Mouse (Mus musculus) myocyte (in vitro differentiated cells): ENCODE results near the gene Hoxb4. TPM values are rescaled to one million over a fixed set of nuclear protein-coding genes. Genes with fewer than 3 reads are reported as not detected.
A peak's percentile ranks its signal among the peaks of the same experiment; 100 is the strongest.

Experiments used
- H3K27me3 ChIP-seq: one replicate; pipeline ENCODE4 v1.6.1; 2011; ENCODE audit not compliant: control insufficient read depth, insufficient read depth, insufficient read length
- H3K36me3 ChIP-seq: one replicate; pipeline ENCODE4 v1.6.1; 2011; ENCODE audit not compliant: control insufficient read depth, insufficient read depth
- H3K4me2 ChIP-seq: one replicate; pipeline ENCODE4 v1.6.1; 2011; ENCODE audit warnings: low read depth, control low read depth
- H3K4me3 ChIP-seq: one replicate; pipeline ENCODE4 v1.5.1; 2011; ENCODE audit warnings: mild to moderate bottlenecking, control low read depth, moderate library complexity
- H3K79me2 ChIP-seq: one replicate; pipeline ENCODE4 v1.6.1; 2011; ENCODE audit not compliant: control insufficient read depth, insufficient read depth
- H3ac ChIP-seq: one replicate; pipeline ENCODE4 v1.6.1; 2011; ENCODE audit not compliant: control insufficient read depth, insufficient read length
- CEBPB ChIP-seq: IDR thresholded peaks from 2 replicates; pipeline ENCODE4 v1.6.1; 2011; ENCODE audit warnings: mild to moderate bottlenecking, moderate library complexity; ENCODE audit not compliant: poor library complexity, insufficient read depth, severe bottlenecking
- E2F4 ChIP-seq: IDR thresholded peaks from one replicate; pipeline ENCODE4 v1.6.1; 2011; ENCODE audit warnings: mild to moderate bottlenecking, control low read depth, moderate library complexity; ENCODE audit not compliant: insufficient read depth
- MAX ChIP-seq: IDR thresholded peaks from one replicate; pipeline ENCODE4 v1.6.1; 2011; ENCODE audit warnings: low read depth, mild to moderate bottlenecking, control low read depth
- MYOD1 ChIP-seq, 3 experiments: IDR thresholded peaks; one replicate each; pipeline ENCODE4 v1.6.1; 2011; ENCODE audit warnings: control low read depth in 2 of 3, low read depth in 2 of 3, mild to moderate bottlenecking in 2 of 3, moderate library complexity in 1 of 3; ENCODE audit not compliant: insufficient read length in 2 of 3, control insufficient read depth in 1 of 3
- MYOG ChIP-seq, 3 experiments: IDR thresholded peaks; one replicate each; pipeline ENCODE4 v1.6.1; 2011; ENCODE audit warnings: control low read depth in 2 of 3, low read depth in 2 of 3, mild to moderate bottlenecking in 2 of 3; ENCODE audit not compliant: insufficient read length in 2 of 3, control insufficient read depth in 1 of 3, insufficient read depth in 1 of 3
- POLR2A ChIP-seq: IDR thresholded peaks from one replicate; pipeline ENCODE4 v1.6.1; 2011; ENCODE audit warnings: low read depth, mild to moderate bottlenecking, control low read depth, moderate library complexity; ENCODE audit not compliant: insufficient read length
- POLR2AphosphoS2 ChIP-seq: IDR thresholded peaks from one replicate; pipeline ENCODE4 v1.6.1; 2011; ENCODE audit warnings: low read depth, control low read depth; ENCODE audit not compliant: insufficient read length
- REST ChIP-seq: IDR thresholded peaks from one replicate; pipeline ENCODE4 v1.6.1; 2011; ENCODE audit warnings: mild to moderate bottlenecking, control low read depth, moderate library complexity; ENCODE audit not compliant: insufficient read depth, insufficient read length
- SRF ChIP-seq: IDR thresholded peaks from one replicate; pipeline ENCODE4 v1.6.1; 2011; ENCODE audit warnings: low read depth; ENCODE audit not compliant: control insufficient read depth, insufficient read length
- TCF12 ChIP-seq: IDR thresholded peaks from one replicate; pipeline ENCODE4 v1.6.1; 2011; ENCODE audit warnings: mild to moderate bottlenecking, control low read depth; ENCODE audit not compliant: poor library complexity, insufficient read depth, severe bottlenecking
- TCF3 ChIP-seq: IDR thresholded peaks from one replicate; pipeline ENCODE4 v1.6.1; 2011; ENCODE audit warnings: low read depth, control low read depth; ENCODE audit not compliant: insufficient read length
- USF1 ChIP-seq: IDR thresholded peaks from one replicate; pipeline ENCODE4 v1.6.1; 2011; ENCODE audit warnings: low read depth, mild to moderate bottlenecking, control low read depth, moderate library complexity
- polyA plus RNA-seq: library from polyadenylated mRNA; unstranded; fragments of >200 nt; fragmentation: generic; extraction: Trizol; gene quantifications from one replicate; pipeline ENCODE4 v1.2.1, GENCODE M21; 2012; ENCODE audit warnings: missing spikeins

Gene Hoxb4
- polyA plus RNA-seq, 1 experiment = not detected

GRCm38 (mm10) chr11:96315344-96315681 is 2.8 kb upstream of the Hoxb4 start:
- Histone ChIP-seq H3K79me2 (no peaks in the 10 kb centered on the region), H3ac (no peak overlapping the region), H3K4me3 (no peak overlapping the region), H3K4me2 (no peak overlapping the region), H3K36me3 (no peaks in the 10 kb centered on the region), H3K27me3 (peaks cover 72% of the 10 kb centered on the region)
- TF ChIP-seq MYOD1 (IDR thresholded peaks at IDR 0.05; ENCODE audit: control insufficient read depth in 1 of 3, insufficient read length in 2 of 3, low read depth in 2 of 3) (no peak), REST (no peak), MAX (no peak), E2F4 (no peak), TCF3 (no peak), POLR2A (no peak), USF1 (no peak), SRF (no peak), TCF12 (no peak)

DNA sequence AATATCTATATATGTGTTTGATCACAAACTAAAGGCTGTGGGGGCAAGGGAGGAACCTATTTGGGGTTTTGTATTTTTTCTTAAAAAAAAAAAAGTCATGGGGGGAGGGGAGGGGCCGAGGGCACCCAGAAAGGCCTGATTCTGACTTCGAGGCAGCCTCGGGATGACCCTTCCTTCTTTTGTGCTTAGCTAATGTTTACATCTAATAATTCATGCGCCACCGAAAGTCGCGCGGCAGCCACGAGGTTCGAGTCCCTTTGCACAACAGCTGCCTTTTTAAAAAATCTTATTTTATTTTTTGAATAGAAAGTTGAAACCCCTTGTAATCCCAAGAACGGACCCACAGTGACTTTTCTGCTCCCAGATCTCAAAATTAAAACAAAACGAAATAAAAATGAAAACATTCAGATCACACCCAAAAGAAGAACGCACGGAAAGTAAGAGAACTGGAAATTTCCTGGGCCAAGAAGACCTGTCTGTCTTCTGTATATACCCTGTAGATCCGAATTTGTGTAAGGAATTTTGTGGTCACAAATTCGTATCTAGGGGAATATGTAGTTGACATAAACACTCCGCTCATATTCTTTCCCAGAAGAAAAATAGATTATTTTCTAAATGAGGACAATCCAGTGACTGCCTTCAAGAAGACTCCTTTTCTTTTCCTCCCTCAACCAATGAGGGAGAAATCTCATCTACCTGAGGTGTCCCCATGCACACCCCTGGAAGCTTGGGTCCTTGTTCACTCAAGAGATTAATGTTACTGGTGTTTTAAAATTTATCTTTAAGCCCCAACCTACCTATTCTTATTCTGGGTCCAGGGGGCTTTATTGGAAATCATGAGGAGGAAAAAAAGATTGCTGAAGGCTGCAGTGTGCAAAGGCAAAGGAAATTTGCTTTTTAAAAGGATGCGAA is 1.1 kb upstream of the Hoxb4 start:
- H3ac ChIP-seq = no peak overlapping the region
- no peaks in the 10 kb centered on the region for H3K79me2 ChIP-seq
- TF ChIP-seq REST = no peak
- TF ChIP-seq POLR2A = no peak
- TF ChIP-seq MYOD1 (IDR thresholded peaks at IDR 0.05; ENCODE audit: control insufficient read depth in 1 of 3, insufficient read length in 2 of 3, low read depth in 2 of 3) = no peak
- TF ChIP-seq TCF12 = no peak
- no peak for TF ChIP-seq SRF
- no peak for TF ChIP-seq TCF3
- no peak overlapping the region for H3K4me3 ChIP-seq
- no peaks in the 10 kb centered on the region for H3K36me3 ChIP-seq
- peaks cover 74% of the 10 kb centered on the region for H3K27me3 ChIP-seq
- H3K4me2 ChIP-seq = no peak overlapping the region

GRCm38 (mm10) chr11:96318368-96319070 is 452 bp downstream of the Hoxb4 start:
- no peak overlapping the region for H3ac ChIP-seq
- no peaks in the 10 kb centered on the region for H3K79me2 ChIP-seq
- TF ChIP-seq POLR2A (no peak), POLR2AphosphoS2 (no peak), TCF3 (no peak), SRF (no peak), CEBPB (no peak), USF1 (no peak), REST (no peak), MYOG (IDR thresholded peaks at IDR 0.05; ENCODE audit: control insufficient read depth in 1 of 3, insufficient read depth in 1 of 3, insufficient read length in 2 of 3, low read depth in 2 of 3) (no peak)
- H3K4me3 ChIP-seq = no peak overlapping the region
- H3K4me2 ChIP-seq = no peak overlapping the region
- H3K36me3 ChIP-seq = no peaks in the 10 kb centered on the region
- H3K27me3 ChIP-seq = peaks cover 76% of the 10 kb centered on the region

- Histone ChIP-seq H3ac (no peak overlapping the region), H3K79me2 (no peaks in the 10 kb centered on the region), H3K4me3 (no peak overlapping the region), H3K4me2 (peak overlapping the region; percentile 58), H3K27me3 (peaks cover 83% of the 10 kb centered on the region), H3K36me3 (no peaks in the 10 kb centered on the region)
- TF ChIP-seq TCF3 (no peak), SRF (no peak), MYOD1 (IDR thresholded peaks at IDR 0.05; ENCODE audit: control insufficient read depth in 1 of 3, insufficient read length in 2 of 3, low read depth in 2 of 3) (no peak), MAX (no peak), CEBPB (no peak), POLR2AphosphoS2 (no peak), USF1 (no peak), E2F4 (no peak), POLR2A (no peak), TCF12 (no peak), MYOG (IDR thresholded peaks at IDR 0.05; ENCODE audit: control insufficient read depth in 1 of 3, insufficient read depth in 1 of 3, insufficient read length in 2 of 3, low read depth in 2 of 3) (no peak), REST (no peak)
These were observed 1.2 kb downstream of the Hoxb4 start for GRCm38 (mm10) chr11:96319071-96319902.
